Mouse (Mus musculus): ENCODE results near the gene Syt9. TPM values are rescaled to one million over a fixed set of nuclear protein-coding genes. Genes with fewer than 3 reads are reported as not detected.

Gene Syt9
- polyA plus RNA-seq, 1 experiment from 2014 or later = 2.0 TPM

- no peak overlapping the region for H3K27ac ChIP-seq
- H3K4me3 ChIP-seq = no peak overlapping the region
- H3K9me3 ChIP-seq (replicated peaks) = no peaks in the 10 kb centered on the region
- no peaks in the 10 kb centered on the region for H3K36me3 ChIP-seq
- 81% methylated on average over 3 of the region's 3 CpGs for WGBS
- DNase-seq (ENCODE audit: low spot score) = no peak
- H3K4me1 ChIP-seq = no peaks in the 10 kb centered on the region
- no peaks in the 10 kb centered on the region for H3K27me3 ChIP-seq (ENCODE audit: low read depth, poor library complexity, severe bottlenecking)
Measured at GRCm38 (mm10) chr7:107528169-107528772, 157.7 kb downstream of the Syt9 start.

GRCm38 (mm10) chr7:107529364-107529763, 158.8 kb downstream of the Syt9 start:
- Histone ChIP-seq H3K27ac (no peak overlapping the region), H3K4me3 (no peak overlapping the region), H3K4me1 (no peaks in the 10 kb centered on the region), H3K9me3 (replicated peaks) (no peaks in the 10 kb centered on the region), H3K27me3 (ENCODE audit: low read depth, poor library complexity, severe bottlenecking) (no peaks in the 10 kb centered on the region), H3K36me3 (no peaks in the 10 kb centered on the region)
- no peak for DNase-seq (ENCODE audit: low spot score)
- WGBS = 86% methylated on average over 5 of the region's 5 CpGs

GRCm38 (mm10) chr7:107535311-107535710, 164.8 kb downstream of the Syt9 start:
- Histone ChIP-seq H3K27me3 (ENCODE audit: low read depth, poor library complexity, severe bottlenecking) (no peaks in the 10 kb centered on the region), H3K4me1 (no peaks in the 10 kb centered on the region), H3K4me3 (no peak overlapping the region), H3K36me3 (no peaks in the 10 kb centered on the region), H3K27ac (no peak overlapping the region), H3K9me3 (replicated peaks) (no peaks in the 10 kb centered on the region)
- no peak for DNase-seq (ENCODE audit: low spot score)
- 88% methylated on average over 4 of the region's 4 CpGs for WGBS

DNA sequence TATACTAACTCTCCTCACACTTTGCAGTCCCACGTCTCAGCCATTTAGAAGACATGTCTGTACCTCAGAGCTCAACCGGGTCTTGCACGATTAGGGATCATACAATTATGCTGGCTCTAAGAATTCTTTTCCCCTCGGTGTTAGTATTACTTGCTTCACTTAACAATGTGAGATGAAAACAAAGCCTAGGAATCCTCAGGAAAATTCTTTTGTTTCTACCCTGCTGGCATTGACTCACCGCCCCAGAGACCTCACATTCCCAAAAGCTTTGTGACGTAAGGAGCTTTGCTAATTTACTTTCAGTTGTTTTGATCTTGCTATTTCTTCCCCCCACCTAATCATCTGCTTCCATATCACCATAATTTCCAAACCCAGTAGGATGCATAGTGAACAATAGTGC, 166.0 kb downstream of the Syt9 start:
- no peaks in the 10 kb centered on the region for H3K4me1 ChIP-seq
- H3K36me3 ChIP-seq = no peaks in the 10 kb centered on the region
- WGBS = 80% methylated on average over 6 of the region's 6 CpGs
- H3K4me3 ChIP-seq = no peak overlapping the region
- no peak for DNase-seq (ENCODE audit: low spot score)
- no peaks in the 10 kb centered on the region for H3K9me3 ChIP-seq (replicated peaks)
- no peak overlapping the region for H3K27ac ChIP-seq
- H3K27me3 ChIP-seq (ENCODE audit: low read depth, poor library complexity, severe bottlenecking) = no peaks in the 10 kb centered on the region

- WGBS = 67% methylated on average over 4 of the region's 4 CpGs
- H3K4me3 ChIP-seq = no peak overlapping the region
- no peaks in the 10 kb centered on the region for H3K4me1 ChIP-seq
- no peaks in the 10 kb centered on the region for H3K27me3 ChIP-seq (ENCODE audit: low read depth, poor library complexity, severe bottlenecking)
- no peaks in the 10 kb centered on the region for H3K36me3 ChIP-seq
- H3K27ac ChIP-seq = no peak overlapping the region
- no peaks in the 10 kb centered on the region for H3K9me3 ChIP-seq (replicated peaks)
- no peak for DNase-seq (ENCODE audit: low spot score)
Measured at GRCm38 (mm10) chr7:107540034-107540433, 169.5 kb downstream of the Syt9 start.

DNA sequence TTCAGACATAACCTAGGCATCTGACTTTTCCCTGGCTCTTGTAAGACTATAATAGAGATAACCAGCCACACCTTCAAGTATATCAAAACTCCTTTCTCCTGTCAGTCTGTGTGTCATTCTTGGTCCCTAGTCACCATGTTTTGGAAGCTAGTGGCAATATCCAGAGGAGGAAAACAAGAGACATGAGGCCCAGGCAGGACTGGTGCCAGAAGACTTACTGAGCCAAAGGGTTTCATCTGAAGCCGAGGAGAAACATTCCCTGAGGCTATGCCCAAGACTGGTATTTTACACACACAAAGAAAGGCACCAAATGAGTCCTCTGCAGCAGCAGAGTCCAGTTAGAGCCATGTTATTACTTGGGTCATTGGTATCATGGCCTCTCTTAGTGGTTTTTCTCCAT, 174.5 kb downstream of the Syt9 start:
- no peaks in the 10 kb centered on the region for H3K4me1 ChIP-seq
- 73% methylated on average over 1 of the region's 1 CpGs for WGBS
- H3K27ac ChIP-seq = no peak overlapping the region

GRCm38 (mm10) chr7:107547872-107548271, 177.3 kb downstream of the Syt9 start:
- WGBS = 96% methylated on average over 3 of the region's 3 CpGs
- Histone ChIP-seq H3K27me3 (ENCODE audit: low read depth, poor library complexity, severe bottlenecking) (no peaks in the 10 kb centered on the region), H3K4me1 (no peaks in the 10 kb centered on the region), H3K27ac (no peak overlapping the region), H3K4me3 (no peak overlapping the region), H3K36me3 (no peaks in the 10 kb centered on the region), H3K9me3 (replicated peaks) (no peaks in the 10 kb centered on the region)
- DNase-seq (ENCODE audit: low spot score) = no peak

More for the DNA sequence above, 174.5 kb downstream of the Syt9 start:
- Histone ChIP-seq H3K36me3 (no peaks in the 10 kb centered on the region), H3K4me3 (no peak overlapping the region), H3K9me3 (replicated peaks) (no peaks in the 10 kb centered on the region), H3K27me3 (ENCODE audit: low read depth, poor library complexity, severe bottlenecking) (no peaks in the 10 kb centered on the region)
- DNase-seq (ENCODE audit: low spot score) = no peak

GRCm38 (mm10) chr7:107553461-107553860, 182.9 kb downstream of the Syt9 start:
- Histone ChIP-seq H3K27ac (no peak overlapping the region), H3K4me3 (no peak overlapping the region), H3K36me3 (no peaks in the 10 kb centered on the region), H3K27me3 (ENCODE audit: low read depth, poor library complexity, severe bottlenecking) (no peaks in the 10 kb centered on the region), H3K9me3 (replicated peaks) (no peaks in the 10 kb centered on the region), H3K4me1 (peaks cover 3% of the 10 kb centered on the region; the same call in 1 of the 2 replicates)
- no peak for DNase-seq (ENCODE audit: low spot score)
- 79% methylated on average over 1 of the region's 1 CpGs for WGBS

DNA sequence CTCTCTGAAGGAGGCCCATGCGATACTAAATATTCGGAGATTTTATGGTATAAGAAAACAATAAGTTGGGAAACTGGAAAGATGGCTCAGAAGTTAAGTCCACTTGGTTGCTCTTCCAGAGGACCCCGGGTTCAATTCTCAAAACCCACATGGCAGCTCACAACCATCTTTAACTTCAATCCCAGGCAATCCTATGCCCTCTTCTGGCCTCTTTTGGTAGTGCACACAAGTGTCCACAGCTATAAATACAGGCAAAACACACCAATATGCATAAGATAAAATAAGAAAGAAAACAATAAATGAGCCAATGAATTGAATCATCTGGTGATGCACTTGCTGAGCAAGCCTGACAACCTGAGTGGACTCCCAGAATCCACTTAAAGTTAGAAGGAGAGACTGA, 185.4 kb downstream of the Syt9 start:
- WGBS = 86% methylated on average over 3 of the region's 3 CpGs
- peaks cover 3% of the 10 kb centered on the region; the same call in 1 of the 2 replicates for H3K4me1 ChIP-seq
- DNase-seq (ENCODE audit: low spot score) = no peak

GRCm38 (mm10) chr7:107560675-107561074, 190.1 kb downstream of the Syt9 start:
- Histone ChIP-seq H3K4me3 (no peak overlapping the region), H3K27me3 (ENCODE audit: low read depth, poor library complexity, severe bottlenecking) (no peaks in the 10 kb centered on the region), H3K27ac (no peak overlapping the region), H3K9me3 (replicated peaks) (no peaks in the 10 kb centered on the region), H3K36me3 (no peaks in the 10 kb centered on the region), H3K4me1 (no peaks in the 10 kb centered on the region)
- DNase-seq (ENCODE audit: low spot score) = no peak
- 89% methylated on average over 2 of the region's 2 CpGs for WGBS

More for the DNA sequence above, 185.4 kb downstream of the Syt9 start:
- Histone ChIP-seq H3K27ac (no peak overlapping the region), H3K36me3 (no peaks in the 10 kb centered on the region), H3K27me3 (ENCODE audit: low read depth, poor library complexity, severe bottlenecking) (no peaks in the 10 kb centered on the region), H3K4me3 (no peak overlapping the region), H3K9me3 (replicated peaks) (no peaks in the 10 kb centered on the region)

GRCm38 (mm10) chr7:107561584-107561983, 191.1 kb downstream of the Syt9 start:
- peaks cover 2% of the 10 kb centered on the region for H3K4me1 ChIP-seq
- no peaks in the 10 kb centered on the region for H3K36me3 ChIP-seq
- 86% methylated on average over 3 of the region's 3 CpGs for WGBS
- no peaks in the 10 kb centered on the region for H3K27me3 ChIP-seq (ENCODE audit: low read depth, poor library complexity, severe bottlenecking)
- no peak for DNase-seq (ENCODE audit: low spot score)
- no peak overlapping the region for H3K27ac ChIP-seq
- no peak overlapping the region for H3K4me3 ChIP-seq
- no peaks in the 10 kb centered on the region for H3K9me3 ChIP-seq (replicated peaks)

GRCm38 (mm10) chr7:107563727-107564126, 193.2 kb downstream of the Syt9 start:
- Histone ChIP-seq H3K4me1 (peaks cover 22% of the 10 kb centered on the region), H3K4me3 (no peak overlapping the region), H3K27me3 (ENCODE audit: low read depth, poor library complexity, severe bottlenecking) (no peaks in the 10 kb centered on the region), H3K36me3 (no peaks in the 10 kb centered on the region), H3K27ac (no peak overlapping the region), H3K9me3 (replicated peaks) (no peaks in the 10 kb centered on the region)
- WGBS = 49% methylated on average over 2 of the region's 2 CpGs
- no peak for DNase-seq (ENCODE audit: low spot score)

DNA sequence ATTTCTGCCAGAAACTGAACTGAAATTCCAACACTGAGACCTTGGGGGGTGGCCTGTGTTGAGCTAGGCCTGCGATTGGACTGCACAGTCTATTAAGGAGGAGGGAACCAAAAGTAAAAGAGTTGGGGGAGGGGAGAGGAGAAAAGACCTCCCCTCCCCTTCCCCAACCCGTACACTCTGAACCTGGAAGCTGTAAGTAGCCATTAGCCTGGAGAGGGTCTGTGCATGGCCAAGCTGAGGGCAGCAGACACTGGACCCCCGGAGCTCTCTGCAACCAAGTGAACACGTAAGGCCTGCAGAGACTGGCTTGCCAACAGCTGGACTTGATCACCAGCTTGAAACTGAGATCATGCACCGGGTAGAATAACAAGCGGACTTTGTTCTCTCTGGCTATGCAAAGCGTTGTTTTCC, 196.7 kb downstream of the Syt9 start, which contains the start of gene Olfml1:
Olfml1 (plus strand) TSS at position 186 of the 411 bp plus-strand sequence.
- H3K9me3 ChIP-seq (replicated peaks) = 0 out of 2 replicates have a peak, but pooled peaks cover 2% of the 10 kb centered on the region
- WGBS = 20% methylated on average over 7 of the region's 7 CpGs
- H3K4me3 ChIP-seq = peak within 1 kb of the TSS; percentile 53
- peak; percentile 78 for DNase-seq (ENCODE audit: low spot score)
- no peaks in the 10 kb centered on the region for H3K27me3 ChIP-seq (ENCODE audit: low read depth, poor library complexity, severe bottlenecking)
- peak within 1 kb of the TSS; percentile 94 for H3K27ac ChIP-seq
- peaks cover 14% of the 10 kb centered on the region for H3K36me3 ChIP-seq
- peaks cover 29% of the 10 kb centered on the region for H3K4me1 ChIP-seq

DNA sequence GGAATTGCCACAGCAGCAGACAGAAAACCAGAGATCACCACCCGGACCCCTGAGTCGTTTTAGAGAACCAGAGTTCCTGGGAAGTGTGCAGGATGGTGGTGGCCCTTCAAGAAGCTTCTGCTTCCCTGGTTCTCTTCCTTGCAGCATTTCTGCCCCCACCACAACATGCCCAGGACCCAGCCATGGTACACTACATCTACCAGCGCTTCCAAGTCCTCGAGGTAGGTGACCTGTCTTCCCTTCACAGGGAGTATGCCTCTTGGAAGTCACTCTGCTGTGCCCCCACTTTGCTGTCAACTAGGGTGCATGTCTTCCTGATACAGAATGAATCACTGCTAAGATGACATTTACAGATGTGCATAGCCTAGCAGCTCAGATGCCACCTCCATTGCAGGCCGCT, 197.1 kb downstream of the Syt9 start:
- WGBS = 65% methylated on average over 5 of the region's 5 CpGs

More for the DNA sequence above, 197.1 kb downstream of the Syt9 start:
- peak overlapping the region; percentile 53 for H3K4me3 ChIP-seq
- peaks cover 18% of the 10 kb centered on the region for H3K36me3 ChIP-seq
- 0 out of 2 replicates have a peak, but pooled peaks cover 2% of the 10 kb centered on the region for H3K9me3 ChIP-seq (replicated peaks)
- DNase-seq (ENCODE audit: low spot score) = no peak
- no peaks in the 10 kb centered on the region for H3K27me3 ChIP-seq (ENCODE audit: low read depth, poor library complexity, severe bottlenecking)
- H3K27ac ChIP-seq = peak overlapping the region; percentile 94
- peaks cover 29% of the 10 kb centered on the region for H3K4me1 ChIP-seq
